Mouse (Mus musculus): ENCODE data around the gene Itprid2. TPM values are rescaled to one million over a fixed set of nuclear protein-coding genes. Genes with fewer than 3 reads are reported as not detected.

Gene Itprid2
- polyA plus RNA-seq, 1 experiment from 2014 or later: 9.1 TPM

- Histone ChIP-seq H3K4me3 (no peak overlapping the region), H3K27ac (no peak overlapping the region), H3K4me2 (replicated peaks) (no peak overlapping the region), H3K27me3 (no peaks in the 10 kb centered on the region), H3K4me1 (0 out of 2 replicates have a peak, but pooled peaks cover 3% of the 10 kb centered on the region), H3K9ac (no peak overlapping the region), H3K9me3 (no peaks in the 10 kb centered on the region), H3K36me3 (no peaks in the 10 kb centered on the region)
- WGBS: 57% methylated on average over 3 of the region's 3 CpGs
- no peak for ATAC-seq (ENCODE audit: low FRiP score, low read depth)
Observed at GRCm38 (mm10) chr2:79690838-79691237, 55.7 kb downstream of the Itprid2 start.

GRCm38 (mm10) chr2:79695190-79695589 lies 60.0 kb downstream of the Itprid2 start:
- no peak for ATAC-seq (ENCODE audit: low FRiP score, low read depth)
- 79% methylated on average over 4 of the region's 4 CpGs for WGBS
- no peaks in the 10 kb centered on the region for H3K36me3 ChIP-seq

GRCm38 (mm10) chr2:79695939-79696338 lies 60.8 kb downstream of the Itprid2 start:
- Histone ChIP-seq H3K4me1 (0 out of 2 replicates have a peak, but pooled peaks cover 3% of the 10 kb centered on the region), H3K4me2 (replicated peaks) (no peak overlapping the region), H3K27ac (no peak overlapping the region), H3K4me3 (no peak overlapping the region), H3K27me3 (no peaks in the 10 kb centered on the region), H3K9ac (no peak overlapping the region), H3K36me3 (no peaks in the 10 kb centered on the region), H3K9me3 (no peaks in the 10 kb centered on the region)
- WGBS: 92% methylated on average over 12 of the region's 12 CpGs
- ATAC-seq (ENCODE audit: low FRiP score, low read depth): no peak

More at GRCm38 (mm10) chr2:79695190-79695589, 60.0 kb downstream of the Itprid2 start:
- Histone ChIP-seq H3K9me3 (no peaks in the 10 kb centered on the region), H3K4me3 (no peak overlapping the region), H3K27ac (no peak overlapping the region), H3K4me2 (replicated peaks) (no peak overlapping the region), H3K4me1 (0 out of 2 replicates have a peak, but pooled peaks cover 3% of the 10 kb centered on the region), H3K27me3 (no peaks in the 10 kb centered on the region), H3K9ac (no peak overlapping the region)

GRCm38 (mm10) chr2:79696478-79697230 lies 61.5 kb downstream of the Itprid2 start:
- Histone ChIP-seq H3K36me3 (no peaks in the 10 kb centered on the region), H3K4me2 (replicated peaks) (no peak overlapping the region), H3K4me3 (no peak overlapping the region), H3K27me3 (no peaks in the 10 kb centered on the region), H3K27ac (no peak overlapping the region), H3K9ac (no peak overlapping the region), H3K9me3 (no peaks in the 10 kb centered on the region), H3K4me1 (0 out of 2 replicates have a peak, but pooled peaks cover 3% of the 10 kb centered on the region)
- 83% methylated on average over 10 of the region's 10 CpGs for WGBS
- no peak for ATAC-seq (ENCODE audit: low FRiP score, low read depth)

- 76% methylated on average over 2 of the region's 2 CpGs for WGBS
- H3K4me1 ChIP-seq: 0 out of 2 replicates have a peak, but pooled peaks cover 3% of the 10 kb centered on the region
- H3K36me3 ChIP-seq: no peaks in the 10 kb centered on the region
- H3K4me2 ChIP-seq (replicated peaks): no peak overlapping the region
- no peaks in the 10 kb centered on the region for H3K9me3 ChIP-seq
- no peak overlapping the region for H3K4me3 ChIP-seq
- H3K27me3 ChIP-seq: no peaks in the 10 kb centered on the region
- ATAC-seq (ENCODE audit: low FRiP score, low read depth): no peak
- H3K27ac ChIP-seq: no peak overlapping the region
- no peak overlapping the region for H3K9ac ChIP-seq
Observed at GRCm38 (mm10) chr2:79698166-79698565, 63.0 kb downstream of the Itprid2 start.

- Histone ChIP-seq H3K27me3 (no peaks in the 10 kb centered on the region), H3K4me3 (no peak overlapping the region), H3K9ac (no peak overlapping the region), H3K36me3 (no peaks in the 10 kb centered on the region), H3K4me1 (no peaks in the 10 kb centered on the region), H3K4me2 (replicated peaks) (no peak overlapping the region), H3K27ac (no peak overlapping the region), H3K9me3 (no peaks in the 10 kb centered on the region)
- no peak for ATAC-seq (ENCODE audit: low FRiP score, low read depth)
- 90% methylated on average over 2 of the region's 2 CpGs for WGBS
Observed at GRCm38 (mm10) chr2:79704773-79705172, 69.6 kb downstream of the Itprid2 start.

- 89% methylated on average over 6 of the region's 6 CpGs for WGBS
- no peak within 1 kb of the TSS for H3K9ac ChIP-seq
- no peaks in the 10 kb centered on the region for H3K9me3 ChIP-seq
- no peaks in the 10 kb centered on the region for H3K4me1 ChIP-seq
- ATAC-seq (ENCODE audit: low FRiP score, low read depth): no peak
- no peaks in the 10 kb centered on the region for H3K36me3 ChIP-seq
- no peak within 1 kb of the TSS for H3K4me2 ChIP-seq (replicated peaks)
- no peak within 1 kb of the TSS for H3K4me3 ChIP-seq
- H3K27me3 ChIP-seq: no peaks in the 10 kb centered on the region
- no peak within 1 kb of the TSS for H3K27ac ChIP-seq
Observed at GRCm38 (mm10) chr2:79707575-79707974, 72.4 kb downstream of the Itprid2 start, which contains the start of gene Ppp1r1c. Ppp1r1c (plus strand) TSS chr2:79707780.

- Histone ChIP-seq H3K4me1 (peaks cover 12% of the 10 kb centered on the region), H3K36me3 (no peaks in the 10 kb centered on the region), H3K27me3 (no peaks in the 10 kb centered on the region), H3K9me3 (no peaks in the 10 kb centered on the region), H3K9ac (no peak overlapping the region), H3K4me2 (replicated peaks) (no peak overlapping the region), H3K27ac (no peak overlapping the region), H3K4me3 (no peak overlapping the region)
- WGBS: 66% methylated on average over 3 of the region's 3 CpGs
- ATAC-seq (ENCODE audit: low FRiP score, low read depth): no peak
Observed at GRCm38 (mm10) chr2:79713662-79714091, 78.5 kb downstream of the Itprid2 start.

GRCm38 (mm10) chr2:79714745-79715144 lies 79.6 kb downstream of the Itprid2 start:
- Histone ChIP-seq H3K9me3 (no peaks in the 10 kb centered on the region), H3K4me3 (no peak overlapping the region), H3K36me3 (no peaks in the 10 kb centered on the region), H3K4me2 (replicated peaks) (no peak overlapping the region), H3K4me1 (peaks cover 12% of the 10 kb centered on the region), H3K27me3 (no peaks in the 10 kb centered on the region), H3K9ac (no peak overlapping the region), H3K27ac (no peak overlapping the region)
- ATAC-seq (ENCODE audit: low FRiP score, low read depth): peak; percentile 61; the same call in 1 of the 2 replicates
- WGBS: 26% methylated on average over 6 of the region's 6 CpGs

GRCm38 (mm10) chr2:79715925-79716324 lies 80.8 kb downstream of the Itprid2 start:
- Histone ChIP-seq H3K4me1 (peaks cover 12% of the 10 kb centered on the region), H3K4me3 (no peak overlapping the region), H3K36me3 (no peaks in the 10 kb centered on the region), H3K9ac (no peak overlapping the region), H3K4me2 (replicated peaks) (no peak overlapping the region), H3K9me3 (no peaks in the 10 kb centered on the region), H3K27ac (no peak overlapping the region), H3K27me3 (no peaks in the 10 kb centered on the region)
- no peak for ATAC-seq (ENCODE audit: low FRiP score, low read depth)
- 63% methylated on average over 2 of the region's 2 CpGs for WGBS

- Histone ChIP-seq H3K4me1 (peaks cover 12% of the 10 kb centered on the region), H3K27ac (no peak overlapping the region), H3K9ac (no peak overlapping the region), H3K4me2 (replicated peaks) (no peak overlapping the region), H3K9me3 (no peaks in the 10 kb centered on the region), H3K4me3 (no peak overlapping the region), H3K36me3 (no peaks in the 10 kb centered on the region), H3K27me3 (no peaks in the 10 kb centered on the region)
- ATAC-seq (ENCODE audit: low FRiP score, low read depth): no peak
Observed at GRCm38 (mm10) chr2:79717846-79718245, 82.7 kb downstream of the Itprid2 start.

GRCm38 (mm10) chr2:79722415-79722814 lies 87.3 kb downstream of the Itprid2 start:
- WGBS: 81% methylated on average over 1 of the region's 1 CpGs
- ATAC-seq (ENCODE audit: low FRiP score, low read depth): no peak
- H3K9ac ChIP-seq: no peak overlapping the region

More at GRCm38 (mm10) chr2:79722415-79722814, 87.3 kb downstream of the Itprid2 start:
- no peaks in the 10 kb centered on the region for H3K4me1 ChIP-seq
- H3K9me3 ChIP-seq: no peaks in the 10 kb centered on the region
- no peaks in the 10 kb centered on the region for H3K27me3 ChIP-seq
- H3K4me2 ChIP-seq (replicated peaks): no peak overlapping the region
- H3K36me3 ChIP-seq: no peaks in the 10 kb centered on the region
- H3K4me3 ChIP-seq: no peak overlapping the region
- no peak overlapping the region for H3K27ac ChIP-seq

Measured in limb, embryonic 13.5 days (tissue).